Mouse (Mus musculus) adrenal gland, postnatal 10 days (tissue): Measurements from ENCODE around the gene 1700034J05Rik. TPM values are rescaled to one million over a fixed set of nuclear protein-coding genes. Genes with fewer than 3 reads are reported as not detected.

ENCODE experiments used
- DNase-seq: peaks from one replicate; pipeline ENCODE4 v3.0.0; 2021; ENCODE audit warnings: mixed read lengths
- total RNA-seq, 2 experiments: library from RNA; stranded (reverse); gene quantifications; 2 replicates each; pipeline ENCODE4 v1.2.3; 2021

The 1700034J05Rik gene
- total RNA-seq, 2 experiments from 2014 or later, result not detected

DNA sequence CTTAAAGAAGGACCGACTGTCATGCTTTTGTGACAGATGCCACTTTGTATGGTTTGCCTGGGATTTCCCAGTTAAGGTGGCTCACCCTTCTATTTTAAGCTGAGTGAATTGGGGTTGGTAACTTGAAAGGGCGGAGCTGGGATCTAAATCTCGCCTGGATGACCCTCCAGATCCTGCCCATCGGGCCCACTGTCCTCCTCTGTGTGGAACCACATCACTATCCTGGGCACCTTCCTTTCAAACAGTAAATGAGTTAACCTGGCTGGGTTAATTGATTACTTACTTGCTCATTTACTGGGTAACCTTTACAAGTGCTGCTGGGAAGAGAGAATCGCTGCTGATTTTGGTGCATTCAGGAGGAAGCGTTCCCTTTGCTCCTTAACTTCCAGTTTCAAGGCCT lies 35.9 kb downstream of the 1700034J05Rik start:
- no peak for DNase-seq

DNA sequence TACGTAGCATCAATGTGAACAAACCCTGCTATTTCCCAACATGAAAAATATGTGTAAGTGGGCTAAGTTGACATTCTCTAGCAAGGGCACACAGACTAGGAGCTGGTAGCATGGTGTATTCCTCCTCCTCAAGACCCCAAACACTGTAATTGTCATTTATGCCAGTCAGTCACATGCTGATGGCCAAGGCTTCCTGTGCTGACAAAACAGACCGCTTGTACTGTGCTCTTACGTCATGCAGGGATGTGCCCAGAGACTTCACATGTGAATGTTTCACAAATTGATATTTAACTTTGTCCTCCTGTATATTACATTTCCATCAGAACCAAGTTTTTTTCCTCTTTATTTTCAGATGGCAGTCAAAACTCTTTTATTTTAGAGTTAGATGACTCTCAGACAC lies 36.8 kb downstream of the 1700034J05Rik start:
- DNase-seq, result no peak

DNA sequence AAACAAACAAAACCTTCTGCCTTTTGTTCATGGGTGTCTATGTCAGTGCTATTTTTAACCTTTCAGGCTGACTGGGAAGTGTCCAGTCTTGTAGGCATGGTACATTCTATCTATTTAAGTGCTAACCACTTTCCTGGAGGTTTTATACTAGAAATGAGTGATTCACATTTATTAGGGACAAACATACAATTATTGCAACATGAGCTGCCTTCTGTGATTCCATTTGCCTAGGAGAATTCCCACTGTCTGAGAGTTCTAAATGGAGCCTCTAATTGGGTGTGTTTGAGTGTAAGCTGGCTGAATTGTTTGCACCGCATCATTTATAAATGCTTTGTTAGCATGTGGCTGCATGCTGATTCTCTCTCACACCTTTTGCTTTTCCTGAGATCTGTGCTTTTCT lies 38.4 kb downstream of the 1700034J05Rik start:
- DNase-seq, result no peak

DNA sequence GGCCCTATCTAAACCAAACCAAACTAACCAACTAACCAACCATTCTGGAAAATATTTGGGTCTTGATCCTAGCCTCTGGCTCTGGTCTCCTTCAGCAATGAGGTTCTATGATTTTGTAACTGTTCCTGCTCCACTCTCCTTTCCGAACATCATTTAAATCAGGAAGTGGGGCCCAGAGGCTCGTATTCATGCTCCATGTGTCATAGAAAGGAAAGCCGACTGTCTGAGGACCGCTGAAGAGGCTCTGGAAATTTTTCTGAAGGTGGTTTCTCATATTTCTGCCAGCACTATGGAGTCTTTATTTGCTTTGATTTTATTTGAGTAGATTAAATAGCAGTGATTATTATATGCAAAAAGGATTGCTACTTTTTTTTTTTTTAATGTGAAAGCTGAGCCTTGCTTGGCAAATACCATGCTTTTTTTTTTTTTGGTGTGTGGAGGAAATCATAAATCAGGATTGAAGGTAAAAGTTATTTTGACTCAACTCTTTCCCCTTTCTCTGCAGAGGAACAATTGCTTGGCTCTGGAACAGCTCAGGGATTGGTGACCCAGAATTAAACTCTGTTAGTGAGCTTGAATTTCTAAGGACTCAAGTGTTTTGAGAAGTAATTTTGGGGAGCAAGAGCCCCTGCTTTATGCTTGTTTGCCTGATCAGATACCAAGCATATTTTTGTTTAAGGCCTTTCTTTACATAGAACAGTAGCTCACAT lies 40.6 kb downstream of the 1700034J05Rik start:
- no peak for DNase-seq

DNA sequence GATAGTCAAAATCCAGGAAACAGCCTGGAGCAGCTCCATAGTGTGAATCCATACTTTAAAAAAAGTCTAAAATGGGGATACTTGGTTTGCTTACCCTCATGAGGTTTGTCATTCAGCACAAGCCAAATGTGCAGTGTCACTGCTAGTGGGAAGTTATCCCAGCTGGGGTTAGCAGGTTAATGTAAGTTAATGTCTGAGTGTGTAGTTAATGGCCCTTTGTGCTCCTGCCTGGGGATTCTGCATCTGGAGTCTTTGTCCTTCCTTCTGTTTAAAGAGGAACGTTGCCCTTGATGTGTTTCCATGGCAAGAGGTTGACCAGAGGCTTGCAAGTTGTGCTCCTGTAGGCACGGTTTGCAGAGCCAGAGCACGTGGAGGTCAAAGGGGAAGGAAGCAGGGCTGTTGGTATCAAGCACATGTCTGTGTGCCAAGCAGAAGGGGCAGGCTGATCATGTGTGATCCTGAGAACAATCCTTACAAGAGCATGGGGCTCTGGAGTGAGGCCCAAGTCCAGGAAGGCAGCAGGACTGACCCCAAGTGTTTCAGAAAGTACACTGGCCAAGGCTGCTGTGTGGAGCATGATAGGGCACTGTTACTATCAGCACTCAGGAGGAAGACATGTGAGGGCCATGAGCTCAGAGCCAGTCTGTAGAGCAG lies 41.3 kb downstream of the 1700034J05Rik start:
- DNase-seq, result no peak

DNA sequence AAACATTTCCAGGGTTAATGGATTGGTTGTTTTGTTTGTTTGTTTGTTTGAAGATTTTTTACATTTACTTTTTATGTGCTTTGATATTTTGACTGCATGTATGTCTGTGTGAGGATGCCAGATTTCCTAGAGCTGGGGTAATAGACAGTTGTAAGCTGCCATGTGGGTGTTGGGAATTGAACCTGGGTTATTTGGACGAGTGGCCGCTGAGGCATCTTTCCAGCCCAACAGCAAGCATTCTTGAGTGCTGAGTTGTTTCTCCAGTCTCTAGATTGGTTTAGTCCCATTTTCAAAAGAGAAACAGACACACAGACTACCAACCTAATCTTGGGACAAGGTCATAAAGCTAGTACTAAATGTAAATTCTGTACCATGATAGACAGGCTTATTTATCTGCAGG lies 43.4 kb downstream of the 1700034J05Rik start:
- DNase-seq, result no peak

DNA sequence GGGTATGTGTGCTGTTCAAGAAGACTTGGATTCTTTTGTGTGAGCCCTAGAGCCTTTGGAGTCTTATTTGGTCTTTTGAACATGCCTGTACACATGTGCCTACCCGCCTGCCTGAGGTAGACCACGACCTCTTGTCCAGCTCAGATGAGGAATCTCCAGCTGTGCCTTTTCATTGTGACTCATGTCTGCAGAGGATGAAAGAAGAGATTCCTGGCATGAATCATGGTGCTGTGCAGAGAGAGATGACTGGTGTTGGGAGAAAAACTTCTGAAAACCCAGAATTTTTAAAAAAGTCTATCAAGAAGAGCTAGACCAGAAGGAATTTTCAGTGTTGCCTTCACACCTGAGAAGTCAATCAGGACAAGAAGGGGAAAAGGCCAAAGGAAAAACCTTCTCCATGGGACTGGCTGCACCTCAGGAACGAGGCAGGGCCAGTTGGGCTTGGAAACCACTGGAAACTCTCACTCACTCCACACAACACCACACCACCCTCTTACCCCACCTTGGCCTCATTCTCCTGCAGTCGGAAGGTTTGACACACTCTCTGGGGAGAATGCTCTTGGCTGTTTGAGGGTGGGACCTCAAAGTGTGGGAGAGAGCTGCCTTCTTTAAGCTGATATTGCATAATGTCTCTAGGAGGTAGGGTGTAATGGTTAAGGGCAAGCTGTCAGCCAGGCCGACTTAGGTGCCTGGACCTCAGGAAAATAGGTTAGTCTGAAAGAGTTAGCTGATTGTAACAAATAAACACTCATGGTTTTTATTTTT lies 44.3 kb downstream of the 1700034J05Rik start:
- DNase-seq, result no peak

DNA sequence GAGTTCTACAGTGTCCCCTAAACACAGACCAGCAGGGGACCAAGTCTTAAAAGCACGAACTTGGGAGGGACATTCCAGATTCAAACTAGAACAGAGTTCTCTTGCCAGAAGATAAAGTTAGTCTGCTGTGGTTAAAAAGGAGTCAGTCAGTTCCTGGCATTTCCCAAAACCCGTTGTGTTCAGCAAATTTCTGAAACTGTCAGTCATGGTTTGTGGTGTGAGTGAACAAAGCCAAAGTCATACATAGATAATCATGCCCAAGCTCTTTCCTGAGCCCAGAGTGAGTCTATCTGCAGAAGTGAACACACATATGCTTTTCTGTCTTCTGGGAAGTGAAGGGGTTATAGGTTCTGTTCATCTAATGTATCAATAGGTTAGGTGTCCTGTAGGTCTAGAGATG lies 45.4 kb downstream of the 1700034J05Rik start:
- DNase-seq, result no peak

DNA sequence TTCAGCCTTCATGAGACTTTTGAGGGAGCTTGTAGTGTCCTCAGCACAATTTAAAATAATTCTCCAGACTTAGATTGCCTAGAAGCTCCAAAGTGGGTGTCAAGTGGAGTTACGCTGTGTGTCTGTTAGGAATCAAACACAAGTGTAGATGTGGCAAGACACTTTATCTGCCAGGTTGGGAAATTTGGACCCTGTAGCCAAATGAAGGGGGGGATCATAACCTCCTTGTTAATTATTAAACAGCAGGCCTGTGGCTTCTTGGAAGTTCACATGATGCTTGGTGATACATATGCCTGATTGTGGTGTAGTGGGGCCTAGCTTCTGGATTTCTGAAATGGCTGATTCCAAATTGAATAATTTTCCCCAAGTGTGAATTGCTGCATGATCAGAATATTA lies 46.4 kb downstream of the 1700034J05Rik start:
- no peak for DNase-seq

DNA sequence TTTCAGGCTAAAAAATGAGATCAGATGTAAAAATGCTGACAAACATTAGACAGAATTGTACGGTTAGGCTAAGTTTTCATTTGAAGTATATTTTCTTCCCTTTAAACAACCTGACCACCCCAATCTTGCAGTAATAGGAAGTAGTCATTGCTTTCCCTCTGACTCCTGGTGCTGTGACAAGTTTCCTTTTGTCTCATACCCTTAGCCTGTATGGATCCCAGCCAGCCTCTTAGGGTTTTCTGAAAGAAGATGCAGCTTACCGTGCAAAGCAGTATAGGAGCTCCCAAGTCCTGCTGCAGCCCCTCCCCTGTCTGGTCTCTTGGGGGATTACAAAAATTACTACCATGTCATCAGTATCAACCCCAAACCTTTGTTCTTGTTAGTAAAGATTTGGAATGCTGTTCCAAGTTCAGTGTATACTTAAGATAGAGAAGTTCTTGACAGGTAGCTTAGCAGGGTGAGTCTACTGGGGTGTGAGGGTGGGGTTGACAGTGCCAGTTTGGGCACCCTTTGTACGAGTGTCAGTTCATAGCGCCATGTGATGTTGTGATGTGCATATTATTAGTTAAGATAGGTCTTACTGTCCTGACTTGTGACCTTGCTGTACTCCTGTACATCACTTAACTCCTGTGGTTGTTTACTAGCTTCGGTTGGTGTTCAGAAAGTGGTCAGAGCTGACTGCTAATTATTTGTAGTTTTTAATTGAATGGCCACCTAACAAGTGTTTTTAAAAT lies 47.0 kb downstream of the 1700034J05Rik start:
- DNase-seq, result no peak

DNA sequence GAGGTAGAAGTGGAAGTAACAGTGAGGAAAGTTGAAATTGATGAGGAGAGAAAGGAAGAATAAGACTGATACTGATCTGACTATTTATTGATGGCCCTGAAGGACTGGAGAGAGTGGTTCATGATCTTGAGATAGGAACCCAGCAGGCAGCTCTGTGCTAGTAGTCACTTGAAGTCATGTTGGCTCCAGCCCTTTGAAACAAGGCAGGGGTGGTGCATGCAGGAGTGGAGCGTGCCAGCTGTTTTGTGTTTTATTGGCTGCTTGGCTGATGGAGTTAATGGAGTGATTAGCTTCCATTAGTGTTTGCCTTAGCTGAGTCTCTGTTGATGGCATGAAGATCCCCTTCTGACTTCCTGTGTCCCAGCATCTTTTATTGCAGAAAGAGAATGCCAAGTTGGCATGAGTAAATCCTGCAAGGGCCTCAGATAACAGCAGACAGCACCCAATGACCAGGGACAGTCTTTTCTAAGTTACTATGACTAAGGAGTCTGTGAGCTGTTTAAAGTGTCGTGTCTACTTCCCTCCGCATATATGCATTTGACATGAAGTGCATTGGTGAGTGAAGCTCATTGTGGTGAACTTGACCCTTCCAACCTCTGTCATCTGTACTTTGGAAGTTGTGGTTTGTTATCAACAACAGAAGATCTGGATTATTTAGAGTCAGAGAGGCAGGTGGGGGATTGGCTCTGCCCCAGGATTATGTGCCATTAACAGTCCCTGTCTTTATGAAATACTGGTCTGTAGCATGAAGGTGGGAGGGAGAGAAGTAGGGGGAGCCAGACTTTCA lies 48.0 kb downstream of the 1700034J05Rik start:
- no peak for DNase-seq

DNA sequence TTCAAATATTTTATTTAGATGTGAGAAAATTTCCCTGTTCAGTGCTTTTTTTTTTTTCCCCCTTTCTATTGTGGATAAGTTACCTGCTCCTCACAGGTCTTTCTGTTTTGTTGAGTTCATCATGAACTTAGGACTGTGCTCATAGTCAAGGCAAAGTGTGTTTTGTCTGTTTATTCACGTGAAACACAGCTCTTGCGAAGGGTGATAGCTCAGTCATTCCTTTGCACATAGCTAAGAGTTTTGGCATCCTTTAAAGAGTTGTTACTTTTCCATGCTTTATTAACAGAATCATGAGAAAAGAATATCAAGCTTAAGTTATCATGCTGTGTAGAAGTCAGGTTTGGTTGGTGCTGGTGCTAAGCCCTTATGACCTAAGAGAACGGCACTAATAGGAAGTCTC lies 49.5 kb downstream of the 1700034J05Rik start:
- DNase-seq, result no peak

DNA sequence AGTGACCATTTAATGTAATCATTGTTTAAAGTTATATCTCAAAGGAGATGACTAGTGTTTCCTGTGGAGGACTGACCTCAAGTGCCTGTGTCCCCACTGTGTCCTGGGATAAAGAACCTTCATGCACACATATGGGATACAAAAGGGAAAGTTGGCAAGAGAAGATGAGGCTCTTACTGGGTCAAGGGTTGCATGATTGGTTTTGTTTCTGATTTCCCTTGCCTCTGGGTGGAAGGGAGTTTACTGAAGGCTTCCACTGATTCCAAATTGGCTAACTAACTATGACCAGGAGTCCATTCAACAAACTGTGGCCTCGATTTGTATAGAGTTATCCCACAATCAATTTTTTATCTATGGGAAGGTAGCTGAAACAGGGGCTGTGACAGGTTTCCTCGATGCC lies 50.6 kb downstream of the 1700034J05Rik start:
- DNase-seq, result no peak

DNA sequence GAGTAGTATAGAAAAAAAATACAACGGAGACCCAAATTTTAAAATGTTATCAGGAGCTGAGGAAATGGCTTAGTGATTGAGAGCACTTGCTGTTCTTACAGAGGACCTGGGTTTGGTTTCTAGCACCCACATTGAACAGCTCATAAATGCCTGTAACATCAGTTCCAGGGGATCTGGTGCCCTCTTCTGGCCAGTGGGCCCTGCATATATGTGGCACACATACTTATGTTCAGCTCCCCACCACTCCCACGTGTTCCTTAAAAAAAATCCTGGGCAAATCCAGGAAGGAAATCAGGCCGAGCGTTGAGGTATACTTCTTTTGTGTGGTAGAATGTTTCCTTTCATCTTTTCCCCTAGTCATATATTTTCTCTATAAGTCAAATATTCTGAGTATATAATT lies 52.3 kb downstream of the 1700034J05Rik start:
- no peak for DNase-seq

Other genes with a start within 250 kb of the 1700034J05Rik start
- 10 to 100 TPM; 13.3 to 17.6 TPM for gene Stk38l, start 229.4 kb downstream of the 1700034J05Rik start, total RNA-seq
- gene Arntl2, start 158.4 kb downstream of the 1700034J05Rik start, total RNA-seq, result 1 to 10 TPM; 1.3 to 3.4 TPM
- gene Smco2, start 104.3 kb downstream of the 1700034J05Rik start, total RNA-seq, result not detected
- gene Ppfibp1, start 65.9 kb downstream of the 1700034J05Rik start, total RNA-seq, result 10 to 100 TPM; 89.2 to 94.4 TPM
- gene Rep15, start 78.2 kb upstream of the 1700034J05Rik start, total RNA-seq, result under 1 TPM; 0.72 to 0.97 TPM
- 100 to 1,000 TPM; 149 to 161 TPM for gene Mrps35, start 88.3 kb upstream of the 1700034J05Rik start, total RNA-seq
- under 1 TPM in 1 of 2 experiments, not detected in 1; 0.51 TPM for gene Mansc4, start 132.6 kb upstream of the 1700034J05Rik start, total RNA-seq
- 10 to 100 TPM; 21.6 to 22.4 TPM for gene Klhl42, start 137.0 kb upstream of the 1700034J05Rik start, total RNA-seq